Mouse (Mus musculus) spleen, adult 2 months (tissue): Measurements from ENCODE around the gene Pitx2.

ENCODE experiments used
- CTCF ChIP-seq: fragments of 200-500 bp; IDR thresholded peaks from 2 replicates; pipeline ENCODE4 v1.5.1; 2011; ENCODE audit warnings: mild to moderate bottlenecking, inconsistent platforms; ENCODE audit not compliant: insufficient read depth, insufficient read length, insufficient replicate concordance; ENCODE audit errors: extremely low read depth
- POLR2A ChIP-seq: fragments of 200-500 bp; IDR thresholded peaks from 2 replicates; pipeline ENCODE4 v1.6.1; 2011; ENCODE audit warnings: low read depth, low read length, inconsistent platforms

DNA sequence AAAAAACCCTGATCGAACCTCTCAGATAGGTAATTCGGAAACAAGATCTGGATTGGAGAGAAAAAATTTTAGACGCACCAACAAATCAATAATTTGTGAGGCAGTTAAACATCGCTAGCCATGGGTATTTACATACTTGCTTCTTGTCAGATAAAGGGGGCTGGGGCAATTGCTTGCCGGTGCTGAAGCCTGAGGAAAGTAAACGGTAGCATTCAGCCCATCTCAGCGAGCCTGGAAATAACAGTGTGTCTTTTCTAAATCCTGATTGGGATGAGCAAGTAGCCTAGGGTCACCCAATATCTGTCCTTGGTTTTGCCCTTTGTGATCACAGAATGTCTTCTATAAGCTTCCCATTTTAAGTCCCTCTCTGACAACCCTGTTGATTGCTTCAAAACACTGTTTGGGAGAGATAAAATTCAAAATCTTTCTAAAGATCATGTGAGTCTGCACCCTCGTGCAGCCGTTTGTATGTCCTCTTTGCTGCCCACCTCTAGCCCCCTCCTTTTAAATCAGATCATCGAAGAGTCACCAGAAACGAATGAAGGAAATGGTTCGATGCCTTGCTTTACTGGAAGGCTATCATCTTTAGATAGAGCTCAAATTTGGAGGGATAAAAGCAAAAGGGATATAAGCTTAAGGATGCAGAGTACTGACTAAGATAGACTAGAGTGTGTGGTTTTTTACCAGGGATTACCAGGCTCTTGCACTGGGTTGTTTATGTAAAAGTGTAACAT, 3.7 kb upstream of the Pitx2 start:
- TF ChIP-seq CTCF (no peak), POLR2A (no peak)
